Mouse (Mus musculus) frontal cortex, postnatal 25 days (tissue): Measurements from ENCODE around the gene Nmnat3.

Experiments used
- DNase-seq, 2 experiments: peaks; one replicate each; pipeline ENCODE4 v3.0.0; 2022; ENCODE audit warnings: low spot score in 2 of 2

Nmnat3 gene

GRCm38 (mm10) chr9:98311316-98311965 lies 24.2 kb downstream of the Nmnat3 start:
- no peak for DNase-seq

- DNase-seq: no peak
Observed at GRCm38 (mm10) chr9:98312622-98313374, 25.6 kb downstream of the Nmnat3 start.

DNA sequence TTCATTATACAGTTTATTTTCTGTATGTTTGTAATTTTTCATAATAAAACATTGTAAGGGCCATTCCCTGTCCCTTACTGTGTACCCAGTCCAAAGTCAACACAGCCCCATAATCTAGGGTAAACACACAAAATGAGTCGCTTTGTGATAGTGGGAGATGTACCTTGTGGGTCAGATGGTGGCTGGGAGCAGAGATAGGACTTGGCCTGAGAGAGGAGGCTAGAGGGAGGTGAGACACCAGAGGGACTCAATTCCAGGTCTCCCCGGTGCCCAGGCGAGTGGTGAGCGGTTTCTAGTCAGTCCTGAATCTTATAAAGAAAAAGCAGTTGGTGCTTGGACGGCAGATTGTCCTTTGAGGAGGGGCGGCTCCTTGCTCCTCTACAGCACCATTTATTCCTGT lies 26.4 kb downstream of the Nmnat3 start:
- DNase-seq: no peak

- DNase-seq: no peak
Observed at GRCm38 (mm10) chr9:98314059-98314650, 26.9 kb downstream of the Nmnat3 start.

GRCm38 (mm10) chr9:98317897-98318296 lies 30.7 kb downstream of the Nmnat3 start:
- DNase-seq: no peak

- no peak for DNase-seq
Observed at GRCm38 (mm10) chr9:98318875-98319274, 31.6 kb downstream of the Nmnat3 start.

DNA sequence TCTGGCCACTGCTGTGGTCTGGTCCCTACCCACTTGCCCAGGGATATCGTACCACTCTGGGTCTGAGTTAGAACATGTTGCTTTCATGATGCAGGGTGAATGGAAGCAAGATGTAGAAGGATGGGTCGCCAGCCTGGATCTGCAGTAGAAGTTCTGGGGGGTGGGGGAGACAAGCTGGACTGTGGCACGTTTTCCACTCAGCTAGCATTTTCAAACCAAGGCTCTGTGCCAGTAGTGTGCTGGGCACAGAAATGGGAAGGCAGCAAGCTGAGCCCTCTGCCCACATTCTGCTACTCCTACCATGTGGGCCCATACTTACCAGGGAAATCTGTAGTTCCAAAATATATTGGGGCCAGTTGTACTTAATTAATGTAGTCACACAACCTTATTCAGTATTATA lies 33.5 kb downstream of the Nmnat3 start:
- no peak for DNase-seq

GRCm38 (mm10) chr9:98326088-98326487 lies 38.9 kb downstream of the Nmnat3 start:
- DNase-seq: no peak

GRCm38 (mm10) chr9:98328415-98329176 lies 41.4 kb downstream of the Nmnat3 start:
- no peak for DNase-seq

- DNase-seq: peak; percentile 21 to 26
Observed at GRCm38 (mm10) chr9:98329274-98330105, 42.3 kb downstream of the Nmnat3 start.

- no peak for DNase-seq
Observed at GRCm38 (mm10) chr9:98333219-98333754, 46.1 kb downstream of the Nmnat3 start.

GRCm38 (mm10) chr9:98337881-98338769 lies 50.9 kb downstream of the Nmnat3 start:
- DNase-seq: peak in 1 of 2 experiments; percentile 21

GRCm38 (mm10) chr9:98339971-98340370 lies 52.7 kb downstream of the Nmnat3 start:
- no peak for DNase-seq

GRCm38 (mm10) chr9:98340427-98340826 lies 53.2 kb downstream of the Nmnat3 start:
- DNase-seq: no peak

- no peak for DNase-seq
Observed at GRCm38 (mm10) chr9:98345840-98346239, 58.6 kb downstream of the Nmnat3 start.

- no peak for DNase-seq
Observed at GRCm38 (mm10) chr9:98346240-98346639, 59.0 kb downstream of the Nmnat3 start.

DNA sequence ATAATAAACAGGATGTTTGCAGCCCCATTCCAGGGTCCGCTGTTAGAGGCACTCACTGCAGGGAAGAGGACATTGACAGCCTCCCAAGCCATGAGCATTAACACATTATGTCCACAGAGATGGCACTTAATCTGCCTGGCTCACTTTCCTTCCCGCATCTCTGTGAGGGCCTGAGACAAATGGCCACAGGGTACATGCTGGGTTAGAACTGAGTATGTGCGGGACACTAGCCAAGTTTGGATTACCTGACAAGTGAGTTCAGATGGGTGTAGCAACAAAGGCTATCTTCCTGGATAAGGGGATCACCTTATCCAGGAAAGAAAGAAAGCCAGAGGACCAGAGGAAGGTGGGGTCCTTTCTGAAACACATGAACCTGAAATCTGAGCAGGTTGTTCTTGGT lies 59.8 kb downstream of the Nmnat3 start:
- DNase-seq: no peak

DNA sequence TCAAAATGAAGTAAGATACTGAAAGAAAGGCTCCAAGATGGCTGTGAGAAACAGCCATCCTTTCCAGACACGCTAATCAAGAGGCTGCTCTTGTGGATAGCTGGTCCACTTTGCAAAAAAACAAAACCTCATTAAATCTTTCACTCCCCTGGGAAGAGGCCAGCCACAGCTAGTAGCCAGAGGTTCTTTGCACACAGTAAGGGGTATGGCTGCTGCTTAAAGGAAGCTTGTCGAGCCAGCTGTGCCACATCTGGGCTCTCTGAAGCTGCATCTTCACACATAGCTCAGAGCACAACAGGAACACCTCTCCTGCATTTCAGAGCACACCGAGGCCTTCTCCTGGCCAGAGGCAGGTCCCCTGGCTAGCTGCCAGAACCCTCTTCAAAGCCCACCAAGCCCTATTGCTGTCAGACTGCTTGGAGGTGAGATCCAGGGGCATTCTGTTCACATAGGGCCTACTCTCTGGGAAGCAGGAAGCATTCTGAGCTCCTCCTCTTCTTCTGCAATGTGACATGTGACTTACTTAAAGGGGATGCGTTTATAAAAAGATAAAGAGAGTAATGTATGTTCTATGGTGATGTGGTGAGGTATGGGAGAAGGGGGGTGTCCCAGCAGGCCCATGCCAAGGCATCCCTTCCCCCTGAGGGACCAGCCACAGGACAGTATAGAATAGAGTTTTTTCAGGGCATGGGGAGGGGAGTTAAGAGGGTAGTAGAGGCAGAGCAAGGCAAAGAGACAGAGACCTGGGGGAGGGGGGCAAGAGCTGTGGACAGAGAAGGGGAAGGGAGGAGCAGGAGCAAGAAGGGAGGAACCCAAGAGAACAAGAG lies 63.3 kb downstream of the Nmnat3 start:
- no peak for DNase-seq

GRCm38 (mm10) chr9:98352332-98352731 lies 65.1 kb downstream of the Nmnat3 start:
- no peak for DNase-seq
